Mouse (Mus musculus) megakaryocyte, embryonic 14.5 days (primary cell): ENCODE results near the gene Fdx1. TPM values are rescaled to one million over a fixed set of nuclear protein-coding genes. Genes with fewer than 3 reads are reported as not detected.

Experiments used
- H3K27me3 ChIP-seq: replicated peaks from 2 replicates; pipeline ENCODE3; 2012; ENCODE audit warnings: inconsistent platforms
- H3K36me3 ChIP-seq: replicated peaks from 2 replicates; pipeline ENCODE3; 2012; ENCODE audit warnings: low read length, inconsistent platforms, mixed read lengths
- H3K4me1 ChIP-seq: 2 replicates; pipeline ENCODE4 v1.6.1; 2012; ENCODE audit warnings: inconsistent platforms
- H3K4me3 ChIP-seq: replicated peaks from 2 replicates; pipeline ENCODE3; 2012; ENCODE audit warnings: moderate library complexity, mild to moderate bottlenecking, inconsistent platforms
- H3K9me3 ChIP-seq: 2 replicates; pipeline ENCODE4 v1.6.1; 2012; ENCODE audit warnings: inconsistent platforms
- FLI1 ChIP-seq: IDR thresholded peaks from 2 replicates; pipeline ENCODE4 v1.6.1; 2012; ENCODE audit warnings: low read length, inconsistent platforms, mixed read lengths
- GATA1 ChIP-seq: IDR thresholded peaks from 3 replicates; pipeline ENCODE4 v1.6.1; 2012; ENCODE audit warnings: mixed read lengths, low read length, inconsistent platforms, borderline replicate concordance
- polyA plus RNA-seq: library from polyadenylated mRNA; stranded (reverse); fragments of >175 nt; gene quantifications from 2 replicates; pipeline ENCODE4 v1.2.3, GENCODE M21; 2012; ENCODE audit warnings: low replicate concordance; ENCODE audit not compliant: insufficient read depth

Gene Fdx1
- polyA plus RNA-seq, 1 experiment = 30.7 TPM

GRCm38 (mm10) chr9:51922756-51923155 lies 40.6 kb downstream of the Fdx1 start:
- Histone ChIP-seq H3K27me3 (peaks cover 18% of the 10 kb centered on the region), H3K4me1 (no peaks in the 10 kb centered on the region; the same call in 1 of the 2 replicates), H3K9me3 (no peaks in the 10 kb centered on the region), H3K4me3 (no peak overlapping the region), H3K36me3 (no peaks in the 10 kb centered on the region)
- no peak for TF ChIP-seq GATA1
- TF ChIP-seq FLI1 = no peak

- Histone ChIP-seq H3K4me1 (no peaks in the 10 kb centered on the region), H3K36me3 (no peaks in the 10 kb centered on the region), H3K4me3 (no peak overlapping the region), H3K27me3 (peaks cover 9% of the 10 kb centered on the region), H3K9me3 (peaks cover 10% of the 10 kb centered on the region; the same call in 1 of the 2 replicates)
- TF ChIP-seq GATA1 (no peak), FLI1 (no peak)
Observed at GRCm38 (mm10) chr9:51915580-51915979, 47.8 kb downstream of the Fdx1 start.

DNA sequence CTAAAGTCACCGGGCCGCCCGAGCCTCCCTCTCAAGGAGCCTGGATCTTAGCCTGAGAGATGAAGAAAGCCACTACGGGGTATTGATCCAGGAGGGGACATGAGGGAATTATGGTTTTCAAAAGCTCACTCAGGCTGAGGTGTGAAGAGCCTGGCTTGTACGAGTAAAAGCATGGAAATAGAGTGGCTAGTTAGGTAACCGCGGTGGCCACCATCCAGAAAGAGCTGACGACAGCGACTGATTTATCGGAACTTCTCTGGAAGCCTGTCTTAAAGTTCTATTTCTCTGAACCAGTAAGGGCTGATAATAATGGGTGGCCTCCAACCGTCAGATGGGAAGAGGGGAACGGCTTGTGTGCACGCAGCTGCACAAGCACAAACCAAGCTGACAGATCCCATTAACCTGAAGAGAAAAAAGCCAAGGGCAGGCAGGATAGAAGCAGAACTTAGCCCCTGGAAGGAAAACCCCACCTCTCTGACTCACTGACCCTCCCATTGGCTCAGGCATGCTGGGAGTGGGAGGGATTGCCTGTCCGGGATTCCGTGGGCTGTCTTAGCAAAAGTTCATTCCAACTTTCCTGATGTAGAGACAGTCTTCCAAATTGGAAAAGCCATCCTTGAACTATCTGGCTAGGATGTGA lies 48.8 kb downstream of the Fdx1 start:
- TF ChIP-seq FLI1 = no peak
- no peak for TF ChIP-seq GATA1

DNA sequence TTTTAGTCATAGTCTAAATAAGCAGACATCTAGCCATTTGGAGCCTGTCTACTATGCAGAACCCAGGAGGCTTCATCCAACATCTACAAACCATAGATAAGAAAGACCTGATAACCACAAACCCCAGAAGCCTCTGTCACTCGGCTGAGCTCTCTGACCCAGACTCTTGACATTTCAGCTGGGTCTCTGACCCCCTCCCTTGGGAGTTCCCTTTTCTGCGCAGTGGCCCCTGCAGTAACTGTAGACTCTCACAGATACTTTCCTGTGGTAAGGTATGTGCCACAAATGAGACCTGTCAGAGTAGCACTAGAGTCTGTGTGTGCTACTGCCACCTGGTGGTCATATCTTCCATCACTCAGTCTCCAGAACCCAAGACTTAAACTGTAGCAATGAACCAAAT lies 54.5 kb downstream of the Fdx1 start:
- no peaks in the 10 kb centered on the region for H3K9me3 ChIP-seq
- no peak for TF ChIP-seq GATA1
- no peak for TF ChIP-seq FLI1
- no peak overlapping the region for H3K4me3 ChIP-seq
- H3K27me3 ChIP-seq = peaks cover 5% of the 10 kb centered on the region
- H3K4me1 ChIP-seq = peaks cover 3% of the 10 kb centered on the region; the same call in 1 of the 2 replicates
- no peaks in the 10 kb centered on the region for H3K36me3 ChIP-seq

More for the DNA sequence above, 48.8 kb downstream of the Fdx1 start:
- H3K27me3 ChIP-seq = peaks cover 9% of the 10 kb centered on the region
- no peaks in the 10 kb centered on the region for H3K36me3 ChIP-seq
- peaks cover 10% of the 10 kb centered on the region; the same call in 1 of the 2 replicates for H3K9me3 ChIP-seq
- H3K4me1 ChIP-seq = no peaks in the 10 kb centered on the region
- no peak overlapping the region for H3K4me3 ChIP-seq

GRCm38 (mm10) chr9:51908255-51908654 lies 55.1 kb downstream of the Fdx1 start:
- no peaks in the 10 kb centered on the region for H3K9me3 ChIP-seq
- H3K4me3 ChIP-seq = no peak overlapping the region
- H3K27me3 ChIP-seq = peaks cover 5% of the 10 kb centered on the region
- TF ChIP-seq FLI1 = no peak
- no peaks in the 10 kb centered on the region for H3K36me3 ChIP-seq
- peaks cover 3% of the 10 kb centered on the region; the same call in 1 of the 2 replicates for H3K4me1 ChIP-seq

DNA sequence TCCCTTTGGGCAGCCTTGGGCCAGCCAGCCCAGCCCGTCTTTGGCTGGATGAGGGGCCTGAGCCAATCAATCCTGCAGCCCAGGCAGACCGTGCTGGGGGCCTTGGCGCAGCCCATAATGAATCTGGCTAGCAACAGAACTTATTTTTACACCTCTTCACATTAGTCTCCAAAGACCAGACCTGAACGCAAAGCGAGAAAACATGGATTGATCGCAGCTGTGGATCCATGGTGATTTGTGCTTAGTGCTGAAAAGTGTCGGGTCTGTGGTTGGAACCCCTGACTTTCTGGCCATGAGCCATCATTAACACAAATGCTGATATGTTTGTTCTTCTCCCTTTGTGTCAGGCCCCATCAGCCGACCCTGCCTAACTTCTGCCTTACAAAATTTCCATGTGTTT lies 56.4 kb downstream of the Fdx1 start:
- TF ChIP-seq GATA1 = no peak
- TF ChIP-seq FLI1 = no peak
- H3K36me3 ChIP-seq = no peaks in the 10 kb centered on the region
- H3K9me3 ChIP-seq = peaks cover 6% of the 10 kb centered on the region; the same call in 1 of the 2 replicates
- H3K27me3 ChIP-seq = peaks cover 5% of the 10 kb centered on the region
- no peak overlapping the region for H3K4me3 ChIP-seq
- peaks cover 3% of the 10 kb centered on the region; the same call in 1 of the 2 replicates for H3K4me1 ChIP-seq

Other genes starting within 250 kb of the Fdx1 start
- gene Arhgap20, start 198.2 kb downstream of the Fdx1 start, polyA plus RNA-seq = not detected in 2 replicates
- 3.5 and 13.4 TPM in 2 replicates for gene Rdx, start 83.6 kb upstream of the Fdx1 start, polyA plus RNA-seq
- 0.22 TPM in 1 of 2 replicates, not detected in the other for gene Zc3h12c, start 205.0 kb upstream of the Fdx1 start, polyA plus RNA-seq